Mouse (Mus musculus) spleen, adult 2 months (tissue): ENCODE data around the gene Rab30. TPM values are rescaled to one million over a fixed set of nuclear protein-coding genes. Genes with fewer than 3 reads are reported as not detected.

Experiments
- DNase-seq, 2 experiments: peaks; one replicate each; pipeline versions ENCODE4 v3.0.0 to v3.0.0-alpha.2; 2012 to 2021; ENCODE audit warnings: low spot score in 2 of 2, low read depth in 1 of 2
- H3K27ac ChIP-seq: fragments of 200-500 bp; 2 replicates; pipeline ENCODE4 v1.5.1; 2012; ENCODE audit warnings: low read length, inconsistent platforms; ENCODE audit not compliant: insufficient read depth
- H3K27me3 ChIP-seq: fragments of 200-500 bp; 2 replicates; pipeline ENCODE4 v1.6.1; 2012; ENCODE audit warnings: mild to moderate bottlenecking, moderate library complexity, low read length, inconsistent platforms; ENCODE audit not compliant: control insufficient read depth, insufficient read depth
- H3K36me3 ChIP-seq: fragments of 200-500 bp; 2 replicates; pipeline ENCODE4 v1.6.1; 2012; ENCODE audit warnings: mild to moderate bottlenecking, low read length, inconsistent platforms; ENCODE audit not compliant: control insufficient read depth, insufficient read depth
- H3K4me1 ChIP-seq: fragments of 200-500 bp; 2 replicates; pipeline ENCODE4 v1.6.1; 2011; ENCODE audit warnings: inconsistent platforms; ENCODE audit not compliant: control insufficient read depth, insufficient read depth, insufficient read length
- H3K4me3 ChIP-seq: fragments of 200-500 bp; 2 replicates; pipeline ENCODE4 v1.5.1; 2011; ENCODE audit warnings: mild to moderate bottlenecking, inconsistent platforms; ENCODE audit not compliant: insufficient read depth, insufficient read length; ENCODE audit errors: extremely low read depth
- CTCF ChIP-seq: fragments of 200-500 bp; IDR thresholded peaks from 2 replicates; pipeline ENCODE4 v1.5.1; 2011; ENCODE audit warnings: mild to moderate bottlenecking, inconsistent platforms; ENCODE audit not compliant: insufficient read depth, insufficient read length, insufficient replicate concordance; ENCODE audit errors: extremely low read depth
- POLR2A ChIP-seq: fragments of 200-500 bp; IDR thresholded peaks from 2 replicates; pipeline ENCODE4 v1.6.1; 2011; ENCODE audit warnings: low read depth, low read length, inconsistent platforms
- WGBS: fragments of 180-500 bp; shearing (Covaris S2); methylation state at CpG from one replicate; pipeline ENCODE4 v1.1.7; 2018; 5-methylcytosine and 5-hydroxymethylcytosine counted together
- polyA plus RNA-seq: library from polyadenylated mRNA; depleted of rRNA; stranded (reverse); fragments of >200 nt; gene quantifications from 2 replicates; pipeline ENCODE4 v1.2.3, GENCODE M21; 2012

Rab30 gene
- polyA plus RNA-seq, 1 experiment, result 4.2 TPM

DNA sequence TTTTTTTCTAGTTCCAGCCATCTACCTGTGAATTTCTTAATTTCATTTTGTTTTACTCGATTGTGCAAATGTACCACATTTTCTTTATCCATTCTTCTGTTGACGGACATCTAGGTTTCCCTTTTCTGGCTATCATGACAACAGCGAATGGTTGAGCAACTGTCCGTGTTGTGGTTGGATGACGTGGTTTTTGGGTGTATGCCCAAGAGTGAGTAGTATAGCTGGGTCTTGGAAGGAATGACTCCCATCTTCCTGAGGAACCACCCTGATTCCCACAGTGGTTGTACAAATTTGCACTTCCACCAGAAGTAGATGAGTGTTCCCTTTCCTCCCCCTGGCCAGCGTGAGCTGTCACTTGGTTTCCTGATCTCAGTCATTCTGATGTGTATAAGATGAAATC lies 91.0 kb downstream of the Rab30 start:
- H3K36me3 ChIP-seq, result peaks cover 7% of the 10 kb centered on the region; the same call in 1 of the 2 replicates
- 67% methylated on average over 6 of the region's 6 CpGs for WGBS
- no peak for DNase-seq
- no peaks in the 10 kb centered on the region for H3K27me3 ChIP-seq
- no peak for TF ChIP-seq CTCF
- no peak for TF ChIP-seq POLR2A
- no peaks in the 10 kb centered on the region; the same call in 1 of the 2 replicates for H3K4me1 ChIP-seq
- no peak overlapping the region for H3K4me3 ChIP-seq
- H3K27ac ChIP-seq, result no peak overlapping the region

DNA sequence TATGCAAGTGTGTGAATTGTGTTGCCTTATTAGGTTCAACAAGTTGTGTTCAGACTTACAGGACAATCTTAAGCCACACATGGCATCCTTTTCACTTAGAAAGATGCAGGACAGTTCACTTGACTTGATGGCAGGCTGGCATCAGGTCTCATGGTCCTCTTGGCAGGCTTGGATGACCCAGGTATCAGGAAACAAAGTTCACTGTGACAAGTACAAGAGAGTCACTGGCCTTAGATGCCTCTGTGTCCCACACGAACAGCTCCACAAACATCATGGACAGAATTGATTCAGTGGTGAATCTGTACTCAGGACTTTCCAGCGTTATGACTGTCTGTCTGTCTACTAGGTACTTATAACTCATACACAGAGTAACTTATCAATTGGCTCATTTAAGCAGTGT lies 93.0 kb downstream of the Rab30 start:
- 88% methylated on average over 2 of the region's 2 CpGs for WGBS
- no peak for TF ChIP-seq POLR2A
- no peak for TF ChIP-seq CTCF
- peaks cover 7% of the 10 kb centered on the region; the same call in 1 of the 2 replicates for H3K36me3 ChIP-seq
- no peaks in the 10 kb centered on the region for H3K27me3 ChIP-seq
- no peak for DNase-seq
- no peaks in the 10 kb centered on the region; the same call in 1 of the 2 replicates for H3K4me1 ChIP-seq
- H3K4me3 ChIP-seq, result no peak overlapping the region
- H3K27ac ChIP-seq, result no peak overlapping the region

DNA sequence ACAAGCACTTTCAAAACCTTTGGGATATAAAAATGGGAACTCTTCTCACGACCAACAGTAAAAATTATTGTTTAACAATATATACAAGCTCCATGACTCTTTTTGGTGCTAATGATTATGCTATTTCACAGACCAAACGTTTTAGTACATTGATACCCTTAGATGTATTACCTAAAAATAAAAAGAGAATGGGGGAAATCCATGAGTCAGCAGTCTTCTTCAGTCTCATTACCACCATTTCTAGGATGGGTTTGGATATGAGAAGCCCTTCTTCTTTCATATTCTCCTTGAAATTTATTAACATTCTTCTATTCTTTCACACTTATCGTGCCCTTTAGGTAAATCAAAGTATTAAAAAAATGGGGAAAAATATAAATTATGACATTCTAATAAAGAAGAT lies 95.0 kb downstream of the Rab30 start:
- Histone ChIP-seq H3K27me3 (no peaks in the 10 kb centered on the region), H3K4me3 (no peak overlapping the region), H3K27ac (no peak overlapping the region), H3K36me3 (peaks cover 4% of the 10 kb centered on the region; the same call in 1 of the 2 replicates), H3K4me1 (no peaks in the 10 kb centered on the region; the same call in 1 of the 2 replicates)
- TF ChIP-seq CTCF (no peak), POLR2A (no peak)
- DNase-seq, result no peak
- 73% methylated on average over 3 of the region's 3 CpGs for WGBS

DNA sequence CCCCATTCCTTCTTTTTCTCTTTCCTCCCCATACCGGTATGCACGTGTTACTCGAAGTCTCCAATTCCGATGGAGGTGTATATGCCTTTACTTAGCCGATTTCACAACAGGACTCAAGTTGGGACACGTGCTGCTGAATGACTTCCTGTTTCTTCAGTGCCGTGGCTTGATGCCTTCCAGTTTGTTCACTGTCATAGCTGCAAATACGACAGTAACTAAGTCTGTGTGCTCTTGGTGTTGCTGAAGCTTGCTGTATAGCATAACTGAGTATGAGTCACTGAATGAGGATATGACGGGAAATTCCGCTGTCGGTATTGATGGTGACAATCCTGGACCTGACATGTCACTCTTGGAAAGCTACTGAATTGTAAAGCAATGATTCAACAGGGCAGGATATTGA lies 95.8 kb downstream of the Rab30 start:
- Histone ChIP-seq H3K4me3 (no peak overlapping the region), H3K36me3 (peaks cover 4% of the 10 kb centered on the region; the same call in 1 of the 2 replicates), H3K4me1 (no peaks in the 10 kb centered on the region), H3K27me3 (no peaks in the 10 kb centered on the region), H3K27ac (no peak overlapping the region)
- TF ChIP-seq CTCF (no peak), POLR2A (no peak)
- 41% methylated on average over 11 of the region's 11 CpGs for WGBS
- no peak for DNase-seq

DNA sequence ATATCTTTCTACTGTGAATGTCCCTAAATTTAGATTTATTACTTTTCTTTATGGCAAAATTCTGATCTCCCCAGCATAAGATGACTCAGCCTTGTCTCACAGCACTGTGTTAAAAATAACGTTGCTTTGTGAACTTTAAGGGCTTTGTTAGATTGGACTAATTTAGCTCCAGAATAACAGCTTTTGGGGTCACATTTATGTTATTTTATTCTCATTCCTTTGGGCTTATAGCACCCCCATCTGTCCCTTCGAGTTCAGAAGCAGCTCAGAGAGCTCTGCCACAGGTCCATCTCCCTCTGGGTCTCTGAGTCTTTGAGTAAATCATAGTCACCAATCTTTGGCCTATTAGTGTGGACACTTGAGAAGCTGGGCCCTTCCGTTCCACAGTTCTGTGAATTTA lies 96.5 kb downstream of the Rab30 start:
- H3K36me3 ChIP-seq, result peaks cover 3% of the 10 kb centered on the region; the same call in 1 of the 2 replicates
- DNase-seq, result no peak
- no peaks in the 10 kb centered on the region for H3K27me3 ChIP-seq
- H3K4me1 ChIP-seq, result no peaks in the 10 kb centered on the region
- H3K4me3 ChIP-seq, result no peak overlapping the region
- no peak for TF ChIP-seq CTCF
- no peak for TF ChIP-seq POLR2A
- WGBS, result 57% methylated on average over 3 of the region's 3 CpGs
- H3K27ac ChIP-seq, result no peak overlapping the region

DNA sequence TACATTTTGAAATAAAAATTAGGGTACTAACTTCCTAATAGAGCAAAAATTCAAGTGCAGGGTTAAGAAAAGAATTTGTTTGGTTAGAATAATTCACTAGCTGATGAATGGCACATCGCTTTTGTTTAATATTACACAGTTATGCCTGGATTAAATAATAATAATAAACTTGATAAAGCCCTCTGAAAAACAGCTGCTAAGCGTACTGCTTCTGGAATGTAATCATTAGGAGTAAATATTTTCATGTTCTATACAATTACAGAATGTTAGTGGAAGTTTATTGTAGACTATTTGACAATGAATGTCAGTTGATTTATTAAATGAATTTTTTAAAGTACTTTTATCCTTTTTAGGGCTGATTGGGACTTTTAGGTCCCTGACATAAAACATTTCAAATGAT lies 100.9 kb downstream of the Rab30 start:
- no peak overlapping the region for H3K27ac ChIP-seq
- TF ChIP-seq POLR2A (no peak), CTCF (no peak)
- no peaks in the 10 kb centered on the region for H3K27me3 ChIP-seq
- no peaks in the 10 kb centered on the region for H3K36me3 ChIP-seq
- no peaks in the 10 kb centered on the region for H3K4me1 ChIP-seq
- H3K4me3 ChIP-seq, result no peak overlapping the region
- WGBS, result 87% methylated on average over 2 of the region's 2 CpGs
- DNase-seq, result no peak

DNA sequence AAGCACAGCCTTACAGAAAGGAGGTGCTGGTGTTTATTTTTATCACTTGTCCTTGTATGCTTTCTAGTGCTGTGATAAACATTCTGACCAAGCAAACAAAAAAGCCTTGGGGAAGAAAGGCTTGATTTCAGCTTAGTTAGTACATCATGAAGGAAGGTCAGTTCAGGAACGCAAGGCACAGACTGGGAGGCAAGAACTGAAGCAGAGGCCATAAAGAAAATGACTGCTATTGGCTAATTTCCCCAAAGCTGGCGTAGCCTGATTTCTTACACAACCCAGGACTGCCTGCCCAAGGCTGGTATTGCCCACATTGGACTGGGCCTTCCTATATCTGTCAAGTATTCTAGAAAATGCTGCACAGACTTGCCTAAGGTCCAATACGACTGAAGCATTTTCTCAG lies 106.8 kb downstream of the Rab30 start:
- Histone ChIP-seq H3K4me1 (no peaks in the 10 kb centered on the region), H3K4me3 (no peak overlapping the region), H3K27me3 (no peaks in the 10 kb centered on the region), H3K36me3 (no peaks in the 10 kb centered on the region), H3K27ac (no peak overlapping the region)
- DNase-seq, result no peak
- WGBS, result 88% methylated on average over 3 of the region's 3 CpGs
- TF ChIP-seq CTCF, result no peak
- TF ChIP-seq POLR2A, result no peak
